25 mouse cellular contexts compared by ENCODE assay signal in the genomic region with DNA sequence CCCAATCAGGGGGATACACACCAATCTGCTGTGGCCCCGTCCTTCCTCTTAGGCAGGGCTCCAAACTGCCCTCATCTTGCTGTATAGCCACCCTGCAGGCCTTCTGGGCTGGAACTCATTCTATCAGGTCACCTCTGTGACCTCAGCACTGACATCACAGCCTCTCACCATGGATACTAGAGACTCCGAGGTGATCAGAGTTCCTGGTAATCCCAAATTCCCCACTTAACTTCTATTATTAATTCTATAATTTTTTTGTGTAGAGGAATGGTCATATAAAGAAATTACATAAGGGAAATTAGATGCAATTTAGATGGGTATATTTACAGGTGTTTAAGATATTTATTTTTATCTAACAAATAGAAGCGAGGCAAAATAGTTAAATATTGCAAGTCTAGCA. TPM values are rescaled to one million over a fixed set of nuclear protein-coding genes. Genes with fewer than 3 reads are reported as not detected.
"Had no signal": no experiment of that assay in that cellular context is flagged by ENCODE, and none has a peak within 500 bp of the region (broad histone marks: within the 10 kb centered on the region; RNA-seq: fewer than 3 reads in every experiment).

Gene Ubqln3 (minus strand): TSS at position 101 of the 400 bp plus-strand sequence.

- H3K27ac ChIP-seq: neural tube, embryonic 12.5 days; neural tube, embryonic 13.5 days; neural tube, embryonic 15.5 days; stomach, embryonic 15.5 days; stomach, postnatal 0 days had no signal

- H3K27me3 ChIP-seq: neural tube, embryonic 12.5 days; neural tube, embryonic 13.5 days; neural tube, embryonic 15.5 days; stomach, embryonic 15.5 days had no signal

- H3K4me3 ChIP-seq: neural tube, embryonic 12.5 days; neural tube, embryonic 13.5 days; neural tube, embryonic 15.5 days; stomach, embryonic 15.5 days had no signal

- DNase-seq: retina, postnatal 1 day; right cerebral cortex, adult 18-20 months; right cerebral cortex, postnatal 14 days; right cerebral cortex, postnatal 25 days; right cerebral cortex, postnatal 4 days; spleen, adult 18-20 months; thymus, adult 18-20 months; thymus, adult 2 months; thymus, postnatal 14 days; thymus, postnatal 25 days; thymus, postnatal 36 days; thymus, postnatal 4 days had no signal

- H3K36me3 ChIP-seq: neural tube, embryonic 12.5 days; neural tube, embryonic 13.5 days; neural tube, embryonic 15.5 days; stomach, embryonic 15.5 days had no signal

- H3K4me1 ChIP-seq: neural tube, embryonic 12.5 days; neural tube, embryonic 13.5 days; neural tube, embryonic 15.5 days; stomach, embryonic 15.5 days had no signal

RNA-seq across cellular contexts. Expression of gene Ubqln3, which starts in this region (rescaled TPM):
- polyA plus RNA-seq: neural tube, embryonic 11.5 days; neural tube, embryonic 12.5 days; neural tube, embryonic 13.5 days; neural tube, embryonic 14.5 days; neural tube, embryonic 15.5 days; small intestine, adult 2 months; spleen, adult 2 months; stomach, embryonic 14.5 days; stomach, embryonic 15.5 days; stomach, embryonic 16.5 days; stomach, postnatal 0 days; thymus, postnatal 0 days; urinary bladder, adult 2 months had no signal
